Mouse (Mus musculus): ENCODE data around the gene Fcor. TPM values are rescaled to one million over a fixed set of nuclear protein-coding genes. Genes with fewer than 3 reads are reported as not detected.

The Fcor gene
- total RNA-seq (2021) = 10 to 100 TPM; 23.0 to 24.6 TPM
- long read RNA-seq, transcript Fcor-201 (2 exons, 392 nt) = major isoform, 23 of 25 reads
- long read RNA-seq, partial matches to known transcripts = 0 of 25 reads
- long read RNA-seq, other reads (novel, unspliced or antisense) = 2 of 25 reads

- peak; percentile 90 to 94 for DNase-seq (ENCODE audit: low spot score in 2 of 2)
Measured at GRCm38 (mm10) chr8:3671980-3672491, at the start of gene Fcor. Gene Fcor (minus strand): TSS chr8:3672362.

GRCm38 (mm10) chr8:3721041-3721440 lies 48.9 kb upstream of the Fcor start:
- no peak for DNase-seq (ENCODE audit: low spot score in 2 of 2)

- DNase-seq (ENCODE audit: low spot score in 2 of 2) = no peak
Measured at GRCm38 (mm10) chr8:3720551-3720950, 48.4 kb upstream of the Fcor start, which contains the start of gene Clec4g. Gene Clec4g (minus strand): TSS chr8:3720651.

GRCm38 (mm10) chr8:3718559-3718958 lies 46.4 kb upstream of the Fcor start:
- DNase-seq (ENCODE audit: low spot score in 2 of 2) = peak; percentile 57 to 67

- DNase-seq (ENCODE audit: low spot score in 2 of 2) = no peak
Measured at GRCm38 (mm10) chr8:3717321-3717954, 45.3 kb upstream of the Fcor start.

- no peak for DNase-seq (ENCODE audit: low spot score in 2 of 2)
Measured at GRCm38 (mm10) chr8:3711646-3712045, 39.5 kb upstream of the Fcor start.

- DNase-seq (ENCODE audit: low spot score in 2 of 2) = no peak
Measured at GRCm38 (mm10) chr8:3710312-3710711, 38.1 kb upstream of the Fcor start.

- DNase-seq (ENCODE audit: low spot score in 2 of 2) = no peak
Measured at GRCm38 (mm10) chr8:3707611-3708010, 35.4 kb upstream of the Fcor start.

- DNase-seq (ENCODE audit: low spot score in 2 of 2) = no peak
Measured at GRCm38 (mm10) chr8:3705711-3706110, 33.5 kb upstream of the Fcor start.

- DNase-seq (ENCODE audit: low spot score in 2 of 2) = no peak
Measured at GRCm38 (mm10) chr8:3701491-3701890, 29.3 kb upstream of the Fcor start.

GRCm38 (mm10) chr8:3694121-3694520 lies 22.0 kb upstream of the Fcor start, which contains the start of gene Fcer2a:
Gene Fcer2a (minus strand): TSS chr8:3694175.
- no peak for DNase-seq (ENCODE audit: low spot score in 2 of 2)

- no peak for DNase-seq (ENCODE audit: low spot score in 2 of 2)
Measured at GRCm38 (mm10) chr8:3690774-3691173, 18.6 kb upstream of the Fcor start.

- no peak for DNase-seq (ENCODE audit: low spot score in 2 of 2)
Measured at GRCm38 (mm10) chr8:3687537-3687936, 15.4 kb upstream of the Fcor start.

- DNase-seq (ENCODE audit: low spot score in 2 of 2) = no peak
Measured at GRCm38 (mm10) chr8:3685422-3685821, 13.3 kb upstream of the Fcor start.

GRCm38 (mm10) chr8:3684530-3684929 lies 12.4 kb upstream of the Fcor start:
- no peak for DNase-seq (ENCODE audit: low spot score in 2 of 2)

GRCm38 (mm10) chr8:3683408-3684176 lies 11.4 kb upstream of the Fcor start:
- peak in 1 of 2 experiments; percentile 22 for DNase-seq (ENCODE audit: low spot score in 2 of 2)

GRCm38 (mm10) chr8:3682435-3682834 lies 10.3 kb upstream of the Fcor start:
- DNase-seq (ENCODE audit: low spot score in 2 of 2) = peak; percentile 17 to 19

GRCm38 (mm10) chr8:3679656-3680055 lies 7.5 kb upstream of the Fcor start:
- DNase-seq (ENCODE audit: low spot score in 2 of 2) = no peak

GRCm38 (mm10) chr8:3679236-3679635 lies 7.1 kb upstream of the Fcor start:
- no peak for DNase-seq (ENCODE audit: low spot score in 2 of 2)

- no peak for DNase-seq (ENCODE audit: low spot score in 2 of 2)
Measured at GRCm38 (mm10) chr8:3678831-3679230, 6.7 kb upstream of the Fcor start.

GRCm38 (mm10) chr8:3676993-3677579 lies 4.9 kb upstream of the Fcor start:
- no peak for DNase-seq (ENCODE audit: low spot score in 2 of 2)
